24 mouse cellular contexts compared by ENCODE assay signal in genomic region chr9:73867410-73868067, GRCm38 (mm10).
DNase-seq lines count a peak whose midpoint lies in the region; ATAC-seq lines count a peak whose summit lies in the region.
"Had no signal": no experiment of that assay in that cellular context is flagged by ENCODE, and none has a peak within 500 bp of the region (broad histone marks: within the 10 kb centered on the region; RNA-seq: fewer than 3 reads in every experiment).

No protein-coding gene starts in this region.

- H3K36me3 ChIP-seq in embryonic facial prominence, embryonic 11.5 days (replicated peaks; ENCODE audit: control insufficient read depth, insufficient read depth, low read depth, low read length), result no peaks in the 10 kb centered on the region
- no peaks in the 10 kb centered on the region for H3K36me3 ChIP-seq in embryonic facial prominence, embryonic 10.5 days (replicated peaks)
- no peaks in the 10 kb centered on the region for H3K36me3 ChIP-seq in hindbrain, embryonic 13.5 days
- no peaks in the 10 kb centered on the region for H3K36me3 ChIP-seq in hindbrain, embryonic 10.5 days
- H3K36me3 ChIP-seq in neural tube, embryonic 13.5 days, result no peaks in the 10 kb centered on the region
- H3K36me3 ChIP-seq in neural tube, embryonic 15.5 days, result no peaks in the 10 kb centered on the region
- no peaks in the 10 kb centered on the region for H3K36me3 ChIP-seq in liver, embryonic 12.5 days
- H3K36me3 ChIP-seq: embryonic facial prominence, embryonic 12.5 days; limb, embryonic 13.5 days; lung, embryonic 15.5 days; midbrain, embryonic 10.5 days; neural tube, embryonic 12.5 days had no signal

- H3K4me1 ChIP-seq in embryonic facial prominence, embryonic 11.5 days (ENCODE audit: control insufficient read depth, insufficient read depth, low read length), result no peaks in the 10 kb centered on the region
- 0 out of 2 replicates have a peak, but pooled peaks cover 7% of the 10 kb centered on the region for H3K4me1 ChIP-seq in embryonic facial prominence, embryonic 10.5 days
- peaks cover 6% of the 10 kb centered on the region; the same call in 1 of the 2 replicates for H3K4me1 ChIP-seq in hindbrain, embryonic 13.5 days (replicated peaks)
- H3K4me1 ChIP-seq in hindbrain, embryonic 10.5 days (replicated peaks), result no peaks in the 10 kb centered on the region
- peaks cover 3% of the 10 kb centered on the region; the same call in 1 of the 2 replicates for H3K4me1 ChIP-seq in neural tube, embryonic 13.5 days (replicated peaks)
- H3K4me1 ChIP-seq in neural tube, embryonic 15.5 days, result no peaks in the 10 kb centered on the region
- no peaks in the 10 kb centered on the region for H3K4me1 ChIP-seq in liver, embryonic 12.5 days
- H3K4me1 ChIP-seq: forebrain, embryonic 13.5 days; lung, embryonic 15.5 days; midbrain, embryonic 10.5 days; neural tube, embryonic 12.5 days had no signal

- peak; percentile 8 for DNase-seq in embryonic facial prominence, embryonic 11.5 days (ENCODE audit: low spot score)
- no peak for DNase-seq in embryonic facial prominence, embryonic 10.5 days (ENCODE audit: low spot score)
- no peak for DNase-seq in hindbrain, embryonic 10.5 days (ENCODE audit: low spot score)
- no peak for DNase-seq in neural tube, embryonic 10.5 days (ENCODE audit: extremely low spot score, low spot score)
- DNase-seq: adrenal gland, postnatal 36 days; cerebellum, postnatal 10 days; gastrocnemius, postnatal 10 days; heart, postnatal 36 days; thymus, postnatal 25 days had no signal

- no peak overlapping the region for H3K9ac ChIP-seq in embryonic facial prominence, embryonic 11.5 days (replicated peaks; ENCODE audit: low read length)
- no peak overlapping the region for H3K9ac ChIP-seq in hindbrain, embryonic 13.5 days
- no peak overlapping the region for H3K9ac ChIP-seq in neural tube, embryonic 13.5 days
- no peak overlapping the region for H3K9ac ChIP-seq in neural tube, embryonic 15.5 days (replicated peaks)
- H3K9ac ChIP-seq in liver, embryonic 12.5 days, result no peak overlapping the region
- H3K9ac ChIP-seq: embryonic facial prominence, embryonic 12.5 days; forebrain, embryonic 13.5 days; limb, embryonic 13.5 days; liver, embryonic 14.5 days; lung, embryonic 15.5 days; neural tube, embryonic 12.5 days had no signal

- no peaks in the 10 kb centered on the region for H3K27me3 ChIP-seq in embryonic facial prominence, embryonic 11.5 days (ENCODE audit: control insufficient read depth, insufficient read depth, low read length)
- H3K27me3 ChIP-seq in embryonic facial prominence, embryonic 10.5 days (replicated peaks; ENCODE audit: low read depth, poor library complexity, severe bottlenecking), result no peaks in the 10 kb centered on the region
- no peaks in the 10 kb centered on the region for H3K27me3 ChIP-seq in hindbrain, embryonic 13.5 days
- H3K27me3 ChIP-seq in hindbrain, embryonic 10.5 days (ENCODE audit: insufficient read depth, poor library complexity, severe bottlenecking), result no peaks in the 10 kb centered on the region
- H3K27me3 ChIP-seq in neural tube, embryonic 13.5 days, result no peaks in the 10 kb centered on the region
- no peaks in the 10 kb centered on the region for H3K27me3 ChIP-seq in neural tube, embryonic 15.5 days (replicated peaks)
- no peaks in the 10 kb centered on the region for H3K27me3 ChIP-seq in liver, embryonic 12.5 days (replicated peaks)
- H3K27me3 ChIP-seq: CH12.LX; embryonic facial prominence, embryonic 12.5 days; forebrain, embryonic 13.5 days; limb, embryonic 13.5 days; lung, embryonic 15.5 days; neural tube, embryonic 12.5 days had no signal

- no peak for ATAC-seq in embryonic facial prominence, embryonic 11.5 days (replicated peaks; ENCODE audit: insufficient number of reproducible peaks, low FRiP score, low TSS enrichment, low read depth)
- no peak; the same call in 1 of the 2 replicates for ATAC-seq in hindbrain, embryonic 13.5 days (ENCODE audit: low FRiP score)
- ATAC-seq in neural tube, embryonic 13.5 days (ENCODE audit: low read depth), result peak; percentile 63
- ATAC-seq in neural tube, embryonic 15.5 days (ENCODE audit: low FRiP score), result peak; percentile 45
- ATAC-seq in liver, embryonic 12.5 days, result no peak
- ATAC-seq: forebrain, embryonic 13.5 days; intestine, embryonic 16.5 days had no signal

- no peak overlapping the region for H3K4me3 ChIP-seq in embryonic facial prominence, embryonic 11.5 days (ENCODE audit: low read depth, low read length)
- no peak overlapping the region for H3K4me3 ChIP-seq in embryonic facial prominence, embryonic 10.5 days
- no peak overlapping the region for H3K4me3 ChIP-seq in hindbrain, embryonic 13.5 days
- no peak overlapping the region for H3K4me3 ChIP-seq in hindbrain, embryonic 10.5 days
- no peak overlapping the region for H3K4me3 ChIP-seq in neural tube, embryonic 13.5 days
- H3K4me3 ChIP-seq in neural tube, embryonic 15.5 days (replicated peaks), result no peak overlapping the region
- no peak overlapping the region for H3K4me3 ChIP-seq in liver, embryonic 12.5 days
- H3K4me3 ChIP-seq: embryonic facial prominence, embryonic 12.5 days; erythroblast, embryonic 14.5 days; forebrain, embryonic 13.5 days; limb, embryonic 13.5 days; lung, embryonic 15.5 days; midbrain, embryonic 10.5 days; neural tube, embryonic 12.5 days had no signal

- no peaks in the 10 kb centered on the region for H3K9me3 ChIP-seq in embryonic facial prominence, embryonic 11.5 days (replicated peaks; ENCODE audit: control insufficient read depth, low read length)
- no peaks in the 10 kb centered on the region for H3K9me3 ChIP-seq in embryonic facial prominence, embryonic 10.5 days
- H3K9me3 ChIP-seq in hindbrain, embryonic 13.5 days, result no peaks in the 10 kb centered on the region
- H3K9me3 ChIP-seq in hindbrain, embryonic 10.5 days, result no peaks in the 10 kb centered on the region
- H3K9me3 ChIP-seq in neural tube, embryonic 13.5 days, result no peaks in the 10 kb centered on the region
- no peaks in the 10 kb centered on the region for H3K9me3 ChIP-seq in neural tube, embryonic 15.5 days (replicated peaks)
- 0 out of 2 replicates have a peak, but pooled peaks cover under 1% of the 10 kb centered on the region for H3K9me3 ChIP-seq in liver, embryonic 12.5 days (replicated peaks)
- H3K9me3 ChIP-seq: embryonic facial prominence, embryonic 12.5 days; forebrain, embryonic 13.5 days; limb, embryonic 13.5 days; lung, embryonic 15.5 days; midbrain, embryonic 10.5 days; neural tube, embryonic 12.5 days had no signal

- 64% methylated on average over 2 of the region's 2 CpGs for WGBS in embryonic facial prominence, embryonic 11.5 days
- WGBS in embryonic facial prominence, embryonic 10.5 days, result 69% methylated on average over 2 of the region's 2 CpGs
- WGBS in hindbrain, embryonic 13.5 days, result 75% methylated on average over 2 of the region's 2 CpGs
- 63% methylated on average over 2 of the region's 2 CpGs for WGBS in hindbrain, embryonic 10.5 days
- 50% methylated on average over 2 of the region's 2 CpGs for WGBS in neural tube, embryonic 13.5 days
- WGBS in neural tube, embryonic 15.5 days, result 42% methylated on average over 2 of the region's 2 CpGs
- WGBS in liver, embryonic 12.5 days (ENCODE audit: insufficient replicate concordance), result 34% methylated on average over 2 of the region's 2 CpGs

- no peak overlapping the region for H3K27ac ChIP-seq in embryonic facial prominence, embryonic 11.5 days (replicated peaks; ENCODE audit: low read depth, low read length)
- no peak overlapping the region for H3K27ac ChIP-seq in embryonic facial prominence, embryonic 10.5 days (replicated peaks)
- H3K27ac ChIP-seq in hindbrain, embryonic 13.5 days, result peak overlapping the region; percentile 56
- no peak overlapping the region for H3K27ac ChIP-seq in hindbrain, embryonic 10.5 days
- peak overlapping the region; percentile 64 for H3K27ac ChIP-seq in neural tube, embryonic 13.5 days (replicated peaks)
- peak overlapping the region; percentile 62 for H3K27ac ChIP-seq in neural tube, embryonic 15.5 days (replicated peaks)
- no peak overlapping the region for H3K27ac ChIP-seq in liver, embryonic 12.5 days
- H3K27ac ChIP-seq: embryonic facial prominence, embryonic 12.5 days; forebrain, embryonic 13.5 days; limb, embryonic 13.5 days; liver, embryonic 14.5 days; lung, embryonic 15.5 days; macrophage; midbrain, embryonic 10.5 days; neural tube, embryonic 12.5 days had no signal

- H3K4me2 ChIP-seq in embryonic facial prominence, embryonic 11.5 days (ENCODE audit: low read depth, low read length), result no peak overlapping the region
- no peak overlapping the region for H3K4me2 ChIP-seq in hindbrain, embryonic 13.5 days
- no peak overlapping the region for H3K4me2 ChIP-seq in neural tube, embryonic 13.5 days
- H3K4me2 ChIP-seq in neural tube, embryonic 15.5 days, result no peak overlapping the region
- no peak overlapping the region for H3K4me2 ChIP-seq in liver, embryonic 12.5 days
- H3K4me2 ChIP-seq: embryonic facial prominence, embryonic 12.5 days; forebrain, embryonic 13.5 days; limb, embryonic 13.5 days; lung, embryonic 15.5 days; neural tube, embryonic 12.5 days had no signal

Comparison
In these comparisons a context has a peak if more than half of its experiments do, and no peak if none do; other contexts are left out.
1. H3K27ac ChIP-seq: peak in hindbrain, embryonic 13.5 days (single experiment), neural tube, embryonic 13.5 days (single experiment) and neural tube, embryonic 15.5 days (single experiment); none in embryonic facial prominence, embryonic 11.5 days (single experiment), embryonic facial prominence, embryonic 10.5 days (single experiment), hindbrain, embryonic 10.5 days (single experiment) and liver, embryonic 12.5 days (single experiment).
2. ATAC-seq: peak in neural tube, embryonic 13.5 days (single experiment) and neural tube, embryonic 15.5 days (single experiment); none in embryonic facial prominence, embryonic 11.5 days (single experiment), hindbrain, embryonic 13.5 days (single experiment) and liver, embryonic 12.5 days (single experiment).